Mouse (Mus musculus): ENCODE measurements at regions not wholly inside any gene's neighbourhood (a gene's known extent, or its start where the extent isn't known, plus 50 kb on each side); places are given as distances from the start of the nearest gene placed in this dataset.

- no peak for DNase-seq
Observed at GRCm38 (mm10) chr10:9291456-9292146, 383.4 kb downstream of the Samd5 start.

- no peak for DNase-seq
Observed at GRCm38 (mm10) chr10:9272940-9273339, 387.1 kb upstream of the Sash1 start.

GRCm38 (mm10) chr10:9272243-9272642 lies 386.4 kb upstream of the Sash1 start:
- no peak for DNase-seq

GRCm38 (mm10) chr10:9265528-9265927 lies 379.7 kb upstream of the Sash1 start:
- no peak for DNase-seq

GRCm38 (mm10) chr10:9264309-9265000 lies 378.6 kb upstream of the Sash1 start:
- no peak for DNase-seq

- DNase-seq: no peak
Observed at GRCm38 (mm10) chr10:9258705-9259104, 372.8 kb upstream of the Sash1 start.

GRCm38 (mm10) chr10:9252941-9253217 lies 367.0 kb upstream of the Sash1 start:
- no peak for DNase-seq

GRCm38 (mm10) chr10:9252120-9252940 lies 366.5 kb upstream of the Sash1 start:
- DNase-seq: no peak

- DNase-seq: no peak
Observed at GRCm38 (mm10) chr10:9243281-9243618, 357.4 kb upstream of the Sash1 start.

- no peak for DNase-seq
Observed at GRCm38 (mm10) chr10:9242596-9243280, 356.9 kb upstream of the Sash1 start.

GRCm38 (mm10) chr10:9239956-9240355 lies 354.1 kb upstream of the Sash1 start:
- no peak for DNase-seq

- peak; percentile 5 for DNase-seq
Observed at GRCm38 (mm10) chr10:9231751-9232150, 345.9 kb upstream of the Sash1 start.

GRCm38 (mm10) chr10:9229116-9229515 lies 343.2 kb upstream of the Sash1 start:
- no peak for DNase-seq

- no peak for DNase-seq
Observed at GRCm38 (mm10) chr10:9227361-9227760, 341.5 kb upstream of the Sash1 start.

- no peak for DNase-seq
Observed at GRCm38 (mm10) chr10:9210646-9211045, 324.8 kb upstream of the Sash1 start.

GRCm38 (mm10) chr10:9204096-9204495 lies 318.2 kb upstream of the Sash1 start:
- DNase-seq: peak; percentile 57

GRCm38 (mm10) chr10:9203323-9203722 lies 317.5 kb upstream of the Sash1 start:
- peak; percentile 58 for DNase-seq

- DNase-seq: no peak
Observed at GRCm38 (mm10) chr10:9202922-9203321, 317.1 kb upstream of the Sash1 start.

GRCm38 (mm10) chr10:9174997-9175396 lies 289.1 kb upstream of the Sash1 start:
- DNase-seq: no peak

GRCm38 (mm10) chr10:9173509-9173908 lies 287.6 kb upstream of the Sash1 start:
- no peak for DNase-seq

- no peak for DNase-seq
Observed at GRCm38 (mm10) chr10:9168725-9169124, 282.9 kb upstream of the Sash1 start.

GRCm38 (mm10) chr10:9166017-9166416 lies 280.1 kb upstream of the Sash1 start:
- no peak for DNase-seq

GRCm38 (mm10) chr10:9165598-9165997 lies 279.7 kb upstream of the Sash1 start:
- DNase-seq: no peak

GRCm38 (mm10) chr10:9164333-9164732 lies 278.5 kb upstream of the Sash1 start:
- no peak for DNase-seq
